Mouse (Mus musculus) brain, embryonic 18.5 days (tissue): Measurements from ENCODE around the gene Gzmg.
"Not testable (repeated sequence)": the region's sequence is repeated elsewhere in the genome, so short reads cannot be mapped to it uniquely, and the experiment has no call there.

ENCODE experiments used
- DNase-seq: peaks from one replicate; pipeline ENCODE4 v3.0.0-alpha.2; 2012; ENCODE audit warnings: low read depth, low spot score

Gzmg gene

GRCm38 (mm10) chr14:56159479-56159878, at the start of gene Gzmg:
Gene Gzmg (minus strand): TSS chr14:56159579.
- DNase-seq: not testable (repeated sequence)

- DNase-seq: no peak
Observed at GRCm38 (mm10) chr14:56205613-56206012, 46.2 kb upstream of the Gzmg start.

- DNase-seq: not testable (repeated sequence)
Observed at GRCm38 (mm10) chr14:56205021-56205420, 45.6 kb upstream of the Gzmg start.

- no peak for DNase-seq
Observed at GRCm38 (mm10) chr14:56203975-56204374, 44.6 kb upstream of the Gzmg start.

- no peak for DNase-seq
Observed at GRCm38 (mm10) chr14:56186946-56187345, 27.6 kb upstream of the Gzmg start.

GRCm38 (mm10) chr14:56186521-56186920, 27.1 kb upstream of the Gzmg start:
- DNase-seq: no peak

- not testable (repeated sequence) for DNase-seq
Observed at GRCm38 (mm10) chr14:56177651-56178050, 18.3 kb upstream of the Gzmg start.

GRCm38 (mm10) chr14:56174499-56174898, 15.1 kb upstream of the Gzmg start, which contains the start of gene Gzmn:
Gene Gzmn (minus strand): TSS chr14:56174599.
- DNase-seq: no peak

- no peak for DNase-seq
Observed at GRCm38 (mm10) chr14:56173396-56173795, 14.0 kb upstream of the Gzmg start.

- DNase-seq: no peak
Observed at GRCm38 (mm10) chr14:56172744-56173143, 13.4 kb upstream of the Gzmg start.

- no peak for DNase-seq
Observed at GRCm38 (mm10) chr14:56168009-56168408, 8.6 kb upstream of the Gzmg start.

GRCm38 (mm10) chr14:56162109-56162508, 2.7 kb upstream of the Gzmg start:
- DNase-seq: no peak

- no peak for DNase-seq
Observed at GRCm38 (mm10) chr14:56155340-56155739, 4.0 kb downstream of the Gzmg start.

GRCm38 (mm10) chr14:56133675-56134074, 25.7 kb downstream of the Gzmg start:
- not testable (repeated sequence) for DNase-seq

GRCm38 (mm10) chr14:56132508-56132907, 26.9 kb downstream of the Gzmg start, which contains the start of gene Gzmd:
Gene Gzmd (minus strand): TSS chr14:56132608.
- not testable (repeated sequence) for DNase-seq

- no peak for DNase-seq
Observed at GRCm38 (mm10) chr14:56128341-56128740, 31.0 kb downstream of the Gzmg start.

GRCm38 (mm10) chr14:56123516-56123915, 35.9 kb downstream of the Gzmg start:
- no peak for DNase-seq

- DNase-seq: no peak
Observed at GRCm38 (mm10) chr14:56120525-56120924, 38.9 kb downstream of the Gzmg start, which contains the start of gene Gzme. Gene Gzme (minus strand): TSS chr14:56120625.

- DNase-seq: not testable (repeated sequence)
Observed at GRCm38 (mm10) chr14:56115531-56116310, 43.7 kb downstream of the Gzmg start.
